Mouse (Mus musculus) embryo, embryonic 10.5 days (tissue): Measurements from ENCODE around the gene Dph1.

Experiments used
- DNase-seq: peaks from one replicate; pipeline ENCODE4 v3.0.0-alpha.2; 2015; ENCODE audit warnings: low spot score

Dph1 gene

DNA sequence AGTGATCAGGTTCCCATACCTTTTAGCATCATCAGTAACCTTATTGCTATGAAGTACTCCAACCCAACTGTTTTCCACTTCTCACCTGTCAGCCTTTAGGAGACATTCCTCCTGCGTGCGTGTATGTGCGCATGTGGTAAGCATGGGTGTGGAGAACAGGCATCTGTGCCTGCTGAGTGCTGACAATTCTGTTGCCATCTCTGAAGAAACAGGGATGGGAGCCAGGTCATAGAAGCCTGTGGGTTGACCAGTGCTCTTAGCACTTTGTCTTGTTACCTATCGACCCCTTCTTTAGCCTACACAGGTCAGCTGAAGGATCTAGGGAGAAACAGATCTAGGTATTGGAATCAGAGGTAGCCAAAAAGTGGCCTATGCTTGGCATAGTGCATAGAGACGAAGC is 57.6 kb downstream of the Dph1 start:
- DNase-seq, result no peak

DNA sequence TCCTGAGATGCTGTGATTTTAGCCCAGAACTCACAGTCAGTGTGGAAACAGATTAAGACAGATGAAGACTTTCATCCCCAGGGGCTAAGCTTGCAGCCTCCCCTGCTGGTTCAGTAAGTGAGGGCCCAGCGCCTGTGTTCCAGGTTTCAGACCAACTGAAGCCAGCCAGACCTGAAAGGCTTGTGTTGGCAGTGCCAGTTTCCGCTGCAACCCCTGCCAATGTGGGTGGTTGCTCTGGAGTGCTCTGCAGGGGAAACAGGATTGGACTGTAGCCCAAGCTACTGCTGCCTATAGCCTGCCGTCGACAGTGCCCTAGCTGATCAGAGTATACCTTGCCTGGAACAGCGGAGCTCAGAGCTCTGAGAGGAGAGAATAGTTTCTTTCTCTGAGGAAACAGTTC is 58.8 kb downstream of the Dph1 start:
- no peak for DNase-seq

DNA sequence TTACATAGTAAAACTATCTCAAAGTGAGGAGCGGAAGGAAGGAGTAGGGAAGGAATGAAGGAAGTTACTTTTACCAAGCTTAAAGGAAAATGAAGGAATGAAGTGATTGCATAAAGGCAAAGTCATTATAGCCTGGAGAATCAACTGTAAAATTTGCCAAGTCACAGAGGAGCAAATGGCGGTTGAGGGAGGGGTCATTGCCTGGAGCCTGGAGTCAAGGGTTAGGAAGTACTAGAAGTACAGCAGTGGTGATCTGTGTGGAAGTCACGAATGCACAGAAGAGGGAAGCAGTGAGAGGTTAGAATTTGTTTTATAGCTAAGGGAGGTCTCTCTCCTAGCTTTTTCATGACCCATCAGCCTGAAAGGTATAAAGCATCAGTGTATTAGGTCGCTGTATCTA is 59.7 kb downstream of the Dph1 start:
- no peak for DNase-seq

DNA sequence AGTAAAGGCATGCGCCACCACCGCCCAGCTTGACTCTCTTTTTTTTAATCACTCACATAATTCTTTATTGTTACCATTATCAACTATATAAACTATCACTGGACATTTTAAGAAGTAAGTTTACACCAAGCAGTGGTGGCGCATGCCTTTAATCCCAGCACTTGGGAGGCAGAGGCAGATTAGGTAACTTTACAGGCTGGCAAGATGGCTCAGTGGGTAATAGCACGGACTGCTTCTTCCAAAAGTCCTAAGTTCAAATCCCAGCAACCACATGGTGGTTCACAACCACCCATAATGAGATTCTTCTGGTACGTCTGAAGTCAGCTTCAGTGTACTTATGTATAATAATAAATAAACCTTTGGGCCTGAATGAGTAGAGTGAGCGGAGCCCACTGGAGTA is 61.6 kb downstream of the Dph1 start:
- no peak for DNase-seq
